Mouse (Mus musculus) kidney, embryonic 14.5 days (tissue): ENCODE results near the gene 4930556J24Rik. TPM values are rescaled to one million over a fixed set of nuclear protein-coding genes. Genes with fewer than 3 reads are reported as not detected.
A peak's percentile ranks its signal among the peaks of the same experiment; 100 is the strongest.

Experiments used
- ATAC-seq: fragments of 200-750 bp; cut with Nextera tagmentation; 2 replicates; pipeline ENCODE4 v1.8.0; 2017; ENCODE audit warnings: moderate number of reproducible peaks, mild to moderate bottlenecking, moderate TSS enrichment, moderate library complexity; ENCODE audit not compliant: low FRiP score, low TSS enrichment
- H3K27ac ChIP-seq: fragments of 300-500 bp; sonication (generic); 2 replicates; pipeline ENCODE4 v1.5.1; 2014; ENCODE audit warnings: low read depth, mild to moderate bottlenecking, low read length, moderate library complexity, mixed read lengths
- H3K27me3 ChIP-seq: fragments of 300-500 bp; sonication (generic); 2 replicates; pipeline ENCODE4 v1.6.1; 2014; ENCODE audit warnings: mild to moderate bottlenecking, low read length; ENCODE audit not compliant: control insufficient read depth, insufficient read depth
- H3K36me3 ChIP-seq: fragments of 300-500 bp; sonication (generic); 2 replicates; pipeline ENCODE4 v1.6.1; 2014; ENCODE audit warnings: low read length, mixed read lengths; ENCODE audit not compliant: control insufficient read depth, insufficient read depth
- H3K4me1 ChIP-seq: fragments of 300-500 bp; sonication (generic); 2 replicates; pipeline ENCODE4 v1.6.1; 2014; ENCODE audit warnings: low read length, mixed read lengths; ENCODE audit not compliant: control insufficient read depth, insufficient read depth
- H3K4me2 ChIP-seq: fragments of 300-500 bp; sonication (generic); replicated peaks from 2 replicates; pipeline ENCODE4 v1.6.1; 2014; ENCODE audit warnings: low read depth, mild to moderate bottlenecking, low read length
- H3K4me3 ChIP-seq: fragments of 300-500 bp; sonication (generic); 2 replicates; pipeline ENCODE4 v1.5.1; 2014; ENCODE audit warnings: mild to moderate bottlenecking, low read length
- H3K9ac ChIP-seq: fragments of 300-500 bp; sonication (generic); 2 replicates; pipeline ENCODE4 v1.6.1; 2014; ENCODE audit warnings: low read depth, mild to moderate bottlenecking, low read length, moderate library complexity
- H3K9me3 ChIP-seq: fragments of 300-500 bp; sonication (generic); 2 replicates; pipeline ENCODE4 v1.6.1; 2016; ENCODE audit warnings: low read length; ENCODE audit not compliant: control insufficient read depth
- WGBS: fragments of 180-500 bp; shearing (Covaris S2); extraction: QIAGEN DNeasy Blood & Tissue Kit; methylation state at CpG from one replicate; pipeline ENCODE4 v1.1.7; 2014; 5-methylcytosine and 5-hydroxymethylcytosine counted together
- polyA plus RNA-seq: library from polyadenylated mRNA; unstranded; fragments of >200 nt; fragmentation: Nextera tagmentation; extraction: Ambion mirVana; gene quantifications from 2 replicates; pipeline ENCODE4 v1.2.1, GENCODE M21; 2014

Gene 4930556J24Rik
- polyA plus RNA-seq, 1 experiment from 2014 or later: 0.49 TPM

GRCm38 (mm10) chr11:3910513-3911310, 65.9 kb downstream of the 4930556J24Rik start:
- H3K27me3 ChIP-seq: peaks cover 5% of the 10 kb centered on the region
- WGBS: 54% methylated on average over 5 of the region's 5 CpGs
- ATAC-seq: no peak
- H3K9me3 ChIP-seq: no peaks in the 10 kb centered on the region
- peak overlapping the region; percentile 12; the same call in 1 of the 2 replicates for H3K9ac ChIP-seq
- H3K36me3 ChIP-seq: no peaks in the 10 kb centered on the region
- H3K27ac ChIP-seq: no peak overlapping the region
- no peak overlapping the region for H3K4me3 ChIP-seq
- H3K4me2 ChIP-seq: no peak overlapping the region; the same call in 1 of the 2 replicates
- H3K4me1 ChIP-seq: peaks cover 18% of the 10 kb centered on the region

DNA sequence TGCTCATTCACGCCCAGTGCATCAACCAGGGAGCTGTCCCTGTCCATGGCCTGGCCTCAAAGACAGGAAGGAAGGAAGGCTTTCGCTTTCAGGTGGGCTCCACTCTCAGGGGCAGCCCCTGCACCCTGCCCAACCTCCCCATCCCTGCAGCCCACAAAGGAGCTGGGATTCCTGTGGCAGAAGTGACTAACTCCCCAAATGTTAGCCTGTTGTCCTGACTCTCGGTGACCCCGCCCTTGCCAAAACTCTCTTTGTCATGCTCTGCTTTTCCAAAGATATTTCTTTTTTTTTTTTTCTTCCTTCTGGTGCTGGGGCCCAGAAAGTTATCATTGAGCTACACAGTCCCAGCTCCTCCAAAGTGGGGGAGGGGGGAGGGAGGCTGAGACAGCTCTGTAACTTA, 67.3 kb downstream of the 4930556J24Rik start:
- Histone ChIP-seq H3K36me3 (no peaks in the 10 kb centered on the region), H3K4me3 (no peak overlapping the region), H3K27ac (no peak overlapping the region), H3K4me2 (no peak overlapping the region), H3K9me3 (no peaks in the 10 kb centered on the region), H3K27me3 (peaks cover 5% of the 10 kb centered on the region), H3K9ac (no peak overlapping the region), H3K4me1 (peaks cover 18% of the 10 kb centered on the region)
- 95% methylated on average over 4 of the region's 4 CpGs for WGBS
- no peak for ATAC-seq

DNA sequence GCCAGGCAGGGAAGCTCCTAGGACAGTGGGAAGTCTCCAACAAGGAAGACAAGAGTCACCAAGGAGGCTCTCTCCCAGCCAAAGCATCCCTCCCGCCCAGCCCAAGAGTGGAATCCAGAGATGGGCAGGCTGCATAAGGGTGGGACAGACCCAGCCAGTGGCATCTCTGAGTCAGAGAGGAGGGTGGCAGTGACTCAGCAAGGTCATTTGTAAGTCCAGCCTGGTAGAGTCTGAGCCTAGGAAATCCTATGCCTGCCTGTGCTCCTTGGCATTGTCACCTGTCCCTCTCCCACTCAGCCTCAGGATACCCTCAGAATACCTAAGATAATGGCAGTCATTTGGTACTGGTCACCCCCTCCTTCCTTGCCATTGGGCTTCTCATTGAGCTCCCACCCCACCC, 71.1 kb downstream of the 4930556J24Rik start:
- WGBS: 77% methylated on average over 1 of the region's 1 CpGs

GRCm38 (mm10) chr11:3904673-3905072, 71.9 kb downstream of the 4930556J24Rik start:
- H3K27ac ChIP-seq: no peak overlapping the region
- no peak overlapping the region for H3K4me2 ChIP-seq
- 75% methylated on average over 6 of the region's 6 CpGs for WGBS
- ATAC-seq: no peak
- H3K4me1 ChIP-seq: no peaks in the 10 kb centered on the region
- H3K4me3 ChIP-seq: no peak overlapping the region
- no peak overlapping the region for H3K9ac ChIP-seq
- no peaks in the 10 kb centered on the region for H3K9me3 ChIP-seq
- H3K27me3 ChIP-seq: no peaks in the 10 kb centered on the region
- H3K36me3 ChIP-seq: no peaks in the 10 kb centered on the region

More for the DNA sequence above, 71.1 kb downstream of the 4930556J24Rik start:
- no peaks in the 10 kb centered on the region for H3K36me3 ChIP-seq
- H3K9me3 ChIP-seq: no peaks in the 10 kb centered on the region
- no peak overlapping the region for H3K27ac ChIP-seq
- H3K27me3 ChIP-seq: no peaks in the 10 kb centered on the region
- H3K4me2 ChIP-seq: no peak overlapping the region
- H3K4me3 ChIP-seq: no peak overlapping the region
- H3K9ac ChIP-seq: no peak overlapping the region
- no peaks in the 10 kb centered on the region for H3K4me1 ChIP-seq
- no peak for ATAC-seq

DNA sequence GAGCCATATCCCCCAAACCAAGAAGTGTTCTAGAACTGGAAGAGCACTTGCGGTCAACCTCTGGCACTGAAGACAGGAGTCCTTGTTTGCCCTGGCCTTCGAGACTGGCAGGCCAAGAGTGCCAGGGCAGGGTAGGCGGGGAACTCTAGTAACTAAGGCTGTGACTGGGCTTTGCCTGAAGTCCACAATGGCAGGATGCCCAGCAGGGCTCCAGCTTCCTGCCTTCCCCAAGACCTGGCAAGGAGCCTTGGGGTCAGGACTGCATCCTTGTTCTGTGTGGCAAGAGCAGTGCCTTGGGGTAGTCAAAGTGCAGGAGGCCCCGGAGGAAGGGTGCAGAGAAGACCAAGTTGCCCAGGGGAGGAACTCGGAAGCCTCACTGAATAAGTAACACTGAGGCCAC, 73.5 kb downstream of the 4930556J24Rik start:
- Histone ChIP-seq H3K27me3 (no peaks in the 10 kb centered on the region), H3K4me2 (no peak overlapping the region), H3K27ac (no peak overlapping the region), H3K9me3 (no peaks in the 10 kb centered on the region), H3K4me3 (no peak overlapping the region), H3K4me1 (no peaks in the 10 kb centered on the region), H3K36me3 (peaks cover 7% of the 10 kb centered on the region), H3K9ac (no peak overlapping the region)
- no peak for ATAC-seq
- WGBS: 80% methylated on average over 5 of the region's 5 CpGs

- Histone ChIP-seq H3K36me3 (peaks cover 8% of the 10 kb centered on the region), H3K4me2 (no peak overlapping the region), H3K9me3 (no peaks in the 10 kb centered on the region), H3K4me1 (no peaks in the 10 kb centered on the region), H3K9ac (no peak overlapping the region), H3K4me3 (no peak overlapping the region), H3K27me3 (no peaks in the 10 kb centered on the region), H3K27ac (no peak overlapping the region)
- no peak for ATAC-seq
- WGBS: 85% methylated on average over 3 of the region's 3 CpGs
These were observed 74.1 kb downstream of the 4930556J24Rik start for GRCm38 (mm10) chr11:3902516-3902915.

DNA sequence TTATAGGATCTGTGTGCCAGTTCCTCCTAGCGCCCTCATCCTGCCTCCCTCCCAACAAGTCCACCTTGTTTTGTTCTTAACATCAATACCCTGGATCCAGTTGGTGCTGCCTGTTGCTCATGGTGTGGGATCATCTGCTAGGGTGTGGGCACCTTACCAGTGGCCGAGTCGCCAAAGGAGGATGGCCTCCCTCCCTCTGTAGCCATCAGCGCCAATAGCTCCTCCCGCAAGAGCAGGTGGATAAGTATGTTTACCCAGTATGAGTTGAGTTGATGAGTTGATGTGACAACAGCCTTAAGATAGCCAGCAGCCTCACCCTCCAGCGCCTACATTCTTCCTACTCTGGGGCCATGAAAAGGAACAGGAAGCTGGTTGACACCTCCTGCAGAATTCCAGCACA, 76.3 kb downstream of the 4930556J24Rik start:
- no peaks in the 10 kb centered on the region for H3K9me3 ChIP-seq
- no peaks in the 10 kb centered on the region for H3K27me3 ChIP-seq
- 84% methylated on average over 6 of the region's 6 CpGs for WGBS
- no peak overlapping the region for H3K9ac ChIP-seq
- peaks cover 11% of the 10 kb centered on the region for H3K36me3 ChIP-seq
- no peak overlapping the region for H3K27ac ChIP-seq
- no peak overlapping the region for H3K4me2 ChIP-seq
- H3K4me1 ChIP-seq: no peaks in the 10 kb centered on the region
- no peak overlapping the region for H3K4me3 ChIP-seq
- ATAC-seq: no peak

DNA sequence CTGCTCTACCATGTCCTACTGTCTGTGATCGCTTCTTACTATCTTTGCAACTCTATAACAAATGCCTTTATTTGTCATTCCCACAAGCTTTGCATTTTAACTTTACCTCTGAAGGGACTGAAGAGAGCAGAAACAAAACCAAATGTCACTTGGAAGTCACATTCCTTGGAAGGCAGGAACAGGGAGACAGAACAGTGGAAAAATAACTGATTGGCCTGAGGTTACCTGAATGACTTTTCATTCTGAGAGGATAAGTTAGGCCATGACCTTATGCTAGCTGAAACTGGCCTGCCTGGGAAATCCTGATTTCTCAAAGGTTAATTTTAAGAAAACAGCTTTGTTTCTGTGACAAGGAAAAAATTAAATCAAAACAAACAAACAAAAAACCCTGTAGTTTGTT, 80.6 kb downstream of the 4930556J24Rik start:
- Histone ChIP-seq H3K27me3 (no peaks in the 10 kb centered on the region), H3K27ac (no peak overlapping the region), H3K9me3 (no peaks in the 10 kb centered on the region), H3K9ac (no peak overlapping the region), H3K4me2 (no peak overlapping the region), H3K36me3 (peaks cover 11% of the 10 kb centered on the region), H3K4me3 (no peak overlapping the region), H3K4me1 (no peaks in the 10 kb centered on the region)
- 95% methylated on average over 1 of the region's 1 CpGs for WGBS
- no peak for ATAC-seq

- WGBS: 3% methylated on average over 10 of the region's 10 CpGs
These were observed 81.1 kb downstream of the 4930556J24Rik start for GRCm38 (mm10) chr11:3895458-3895857.

More at GRCm38 (mm10) chr11:3895458-3895857, 81.1 kb downstream of the 4930556J24Rik start:
- peak overlapping the region; percentile 55 for H3K4me3 ChIP-seq
- H3K9me3 ChIP-seq: no peaks in the 10 kb centered on the region
- H3K9ac ChIP-seq: peak overlapping the region; percentile 61
- no peak; the same call in 1 of the 2 replicates for ATAC-seq
- peaks cover 11% of the 10 kb centered on the region for H3K36me3 ChIP-seq
- no peaks in the 10 kb centered on the region for H3K4me1 ChIP-seq
- H3K27me3 ChIP-seq: no peaks in the 10 kb centered on the region
- H3K4me2 ChIP-seq: peak overlapping the region; percentile 78
- peak overlapping the region; percentile 96 for H3K27ac ChIP-seq
